Mouse (Mus musculus) forelimb bud, embryonic 11.5 days (tissue): ENCODE measurements around the gene Tnks2.

Experiments
- DNase-seq: peaks from one replicate; pipeline ENCODE4 v3.0.0-alpha.2; 2012; ENCODE audit warnings: low read depth, low spot score

Gene Tnks2

DNA sequence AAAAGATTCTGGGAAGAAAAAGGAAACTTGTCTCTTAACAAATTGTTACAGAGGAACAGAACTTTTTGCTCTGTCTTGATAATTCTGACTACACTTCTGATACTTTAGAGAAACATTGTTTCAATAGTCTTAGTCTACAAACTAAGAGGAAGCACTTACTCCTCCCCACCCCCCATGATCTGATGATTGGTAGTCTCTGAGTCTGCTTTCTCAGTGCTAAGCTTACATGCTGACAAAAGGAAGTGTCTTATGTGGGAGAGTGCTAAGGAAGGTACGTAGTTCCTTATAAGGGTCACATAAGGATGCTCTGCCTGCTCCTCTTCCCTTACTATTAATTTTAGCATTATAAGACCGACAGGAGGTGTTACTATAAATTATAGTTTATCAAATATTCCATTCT, 98.6 kb downstream of the Tnks2 start:
- no peak for DNase-seq

- no peak for DNase-seq
These were observed 102.3 kb downstream of the Tnks2 start for GRCm38 (mm10) chr19:36936285-36936684.

GRCm38 (mm10) chr19:36938008-36938407, 104.0 kb downstream of the Tnks2 start:
- DNase-seq, result no peak

DNA sequence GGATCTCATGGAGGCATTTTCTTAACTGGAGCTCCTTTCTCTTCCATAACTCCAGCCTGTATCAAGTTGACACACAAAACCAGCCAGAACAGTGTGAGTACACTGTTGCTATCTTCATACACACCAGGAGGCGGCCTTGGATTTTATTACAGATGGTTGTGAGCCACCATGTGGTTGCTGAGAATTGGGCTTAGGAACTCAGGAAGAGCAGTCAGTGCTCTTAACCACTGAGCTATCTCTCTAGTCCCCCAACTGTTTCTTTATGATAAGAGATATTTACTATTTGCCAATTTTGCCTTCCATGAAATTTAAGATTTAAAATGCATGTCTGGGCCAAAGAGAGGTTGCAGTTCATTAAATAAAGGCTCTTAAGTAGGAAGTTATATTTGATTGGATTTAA, 106.0 kb downstream of the Tnks2 start:
- DNase-seq, result no peak
